Mouse (Mus musculus): ENCODE results near the gene Speer3. TPM values are rescaled to one million over a fixed set of nuclear protein-coding genes. Genes with fewer than 3 reads are reported as not detected.
"Not testable (repeated sequence)": the region's sequence is repeated elsewhere in the genome, so short reads cannot be mapped to it uniquely, and the experiment has no call there.

The Speer3 gene
- not detected for total RNA-seq (2021)
- long read RNA-seq: 0 reads

DNA sequence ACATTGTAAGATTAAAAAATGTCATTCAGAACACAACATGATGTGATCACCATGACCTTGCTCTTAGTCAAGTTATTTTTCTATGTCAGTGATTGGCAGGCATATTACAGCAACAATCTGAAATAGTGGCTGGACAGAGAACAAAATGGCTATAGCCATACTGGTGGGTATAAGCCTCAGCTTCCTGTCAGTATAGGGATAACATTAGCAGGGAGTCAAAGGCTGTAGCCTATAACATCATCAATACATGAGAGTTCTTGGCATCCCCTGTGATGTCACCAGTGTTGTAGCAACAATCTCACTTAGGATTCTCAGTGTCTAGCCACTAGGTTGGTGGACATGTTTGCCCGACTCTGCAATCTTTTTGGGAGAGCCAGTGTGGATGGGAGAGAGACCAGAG lies at the start of gene Speer3:
Gene Speer3 (plus strand): TSS at position 301 of the 400 bp plus-strand sequence.
- DNase-seq (ENCODE audit: low spot score in 2 of 2): no peak

DNA sequence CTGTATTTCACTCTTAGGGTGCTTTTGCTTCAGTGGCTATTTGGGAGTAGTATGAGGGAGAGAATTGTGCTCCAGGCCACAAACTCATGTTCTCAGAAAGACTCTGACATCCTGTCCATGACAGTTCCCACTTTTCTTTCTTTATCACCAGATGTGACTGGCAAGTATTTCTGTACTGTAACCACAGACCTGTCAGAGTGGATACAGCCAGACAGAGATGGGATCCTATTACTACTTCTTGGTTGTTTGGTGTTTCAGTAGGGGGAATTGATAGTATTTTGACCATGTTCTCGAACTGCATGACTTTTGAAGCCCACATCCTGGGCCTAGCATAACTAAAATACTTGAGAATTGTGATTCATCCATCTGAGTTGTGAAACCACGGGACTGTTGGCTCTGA lies 19.1 kb downstream of the Speer3 start:
- not testable (repeated sequence) for DNase-seq (ENCODE audit: low spot score in 2 of 2)

DNA sequence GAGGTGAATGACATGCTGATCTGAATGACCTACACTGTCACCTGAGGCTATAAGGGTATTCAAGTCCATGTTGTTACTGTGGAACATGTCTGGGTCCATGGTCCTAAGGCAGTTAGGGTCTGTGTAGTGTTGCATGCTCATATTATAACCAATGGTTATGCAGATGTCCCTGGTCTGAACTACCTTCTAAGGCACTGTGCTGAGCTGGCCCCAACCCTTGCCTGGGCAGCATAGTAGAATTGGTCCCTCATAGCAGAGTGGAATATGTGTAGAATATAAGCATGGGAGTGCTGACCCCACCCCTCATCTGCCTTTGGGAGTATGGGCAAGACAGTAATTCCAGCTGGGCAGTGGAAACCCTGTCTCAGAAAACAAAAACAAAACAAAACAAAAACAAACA lies 33.7 kb downstream of the Speer3 start:
- no peak for DNase-seq (ENCODE audit: low spot score in 2 of 2)

DNA sequence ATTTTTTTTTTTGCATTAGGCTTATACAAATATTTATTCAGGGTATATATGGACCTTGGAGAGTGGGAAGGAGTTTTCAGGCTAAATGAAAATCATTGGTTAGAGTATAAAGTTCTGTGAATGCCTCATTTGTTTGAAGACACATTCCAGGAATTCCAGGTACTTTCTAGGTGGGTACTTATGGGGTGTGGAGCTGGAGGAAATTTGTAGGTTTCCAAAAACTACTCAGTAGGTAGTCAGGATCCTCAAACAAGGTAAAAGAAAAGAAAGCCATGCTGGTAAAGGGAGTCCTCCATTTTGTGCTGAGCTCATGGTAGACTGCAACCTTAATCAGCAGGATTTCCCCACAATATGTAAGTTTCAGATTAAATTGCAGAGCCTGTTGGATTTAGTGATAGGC lies 35.3 kb downstream of the Speer3 start:
- no peak for DNase-seq (ENCODE audit: low spot score in 2 of 2)

DNA sequence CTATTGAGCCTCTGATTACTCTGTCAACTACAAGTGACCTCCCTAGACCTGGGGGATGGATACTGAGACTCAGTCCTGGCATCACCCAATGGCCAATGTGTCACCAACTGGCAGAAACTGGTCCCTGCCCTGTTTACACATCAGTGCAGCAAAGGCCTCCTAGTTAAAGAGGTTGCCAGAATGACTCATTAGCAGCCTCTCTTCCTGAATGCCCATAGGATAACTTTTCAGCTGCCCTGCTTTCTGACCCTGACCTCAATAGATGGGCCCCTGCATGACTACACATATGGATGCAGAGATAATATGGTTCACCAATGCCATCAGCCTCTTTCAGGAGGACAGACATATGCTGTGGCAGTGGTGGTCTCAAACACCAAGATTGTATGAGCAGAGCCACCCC lies 52.9 kb downstream of the Speer3 start:
- DNase-seq (ENCODE audit: low spot score in 2 of 2): no peak

Other genes starting within 250 kb of the Speer3 start
- 10 to 100 TPM; 38.2 to 44.0 TPM for gene Sema3e, start 233.7 kb downstream of the Speer3 start, total RNA-seq (2021)

Measured in layer of hippocampus, postnatal 10 days (tissue).